Mouse (Mus musculus): ENCODE data around the gene Abcb6.

DNA sequence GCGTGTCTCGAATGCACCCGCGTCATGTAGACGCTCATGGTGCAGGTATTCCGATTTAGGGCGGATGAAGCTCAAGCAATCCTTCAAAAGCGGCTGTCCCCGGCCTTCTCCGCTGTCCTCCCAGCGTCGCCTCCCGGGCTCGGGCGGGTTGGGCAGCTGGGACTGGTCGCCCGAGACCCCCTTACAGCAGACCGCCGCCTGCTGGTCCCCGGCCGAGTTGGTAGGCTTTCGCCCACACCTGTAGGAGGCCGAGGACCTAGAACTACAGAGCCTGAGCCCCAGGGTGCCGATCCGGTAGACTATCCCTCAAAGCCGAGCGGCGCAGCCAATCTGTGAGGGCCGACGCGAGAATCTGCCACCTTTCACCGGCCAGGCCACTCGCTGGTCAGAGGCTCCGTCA, 39.3 kb upstream of the Abcb6 start, which contains the start of gene Tuba4a:
- TF ChIP-seq CTCF (IDR thresholded peaks at IDR 0.05; ENCODE audit: low read depth, low read length), result no peak
- no peak for TF ChIP-seq POLR2A (IDR thresholded peaks at IDR 0.05; ENCODE audit: insufficient read depth, low read length)
